Mouse (Mus musculus): ENCODE measurements at regions not wholly inside any gene's neighbourhood (a gene's known extent, or its start where the extent isn't known, plus 50 kb on each side); places are given as distances from the start of the nearest gene placed in this dataset.

- DNase-seq: no peak
- Histone ChIP-seq H3K4me1 (replicated peaks) (no peaks in the 10 kb centered on the region), H3K27ac (no peak overlapping the region), H3K4me2 (no peak overlapping the region), H3K27me3 (no peaks in the 10 kb centered on the region), H3K9me3 (replicated peaks) (no peaks in the 10 kb centered on the region), H3K9ac (no peak overlapping the region), H3K36me3 (no peaks in the 10 kb centered on the region), H3K4me3 (replicated peaks) (no peak overlapping the region)
- WGBS (ENCODE audit: insufficient replicate concordance): 45% methylated on average over 5 of the region's 5 CpGs
- no peak for ATAC-seq (ENCODE audit: low read depth)
These were observed 151.2 kb upstream of the Xylt1 start for GRCm38 (mm10) chr7:117229619-117230018.

- 67% methylated on average over 9 of the region's 9 CpGs for WGBS (ENCODE audit: insufficient replicate concordance)
- DNase-seq (no peak), ATAC-seq (ENCODE audit: low read depth) (no peak)
- no peaks in the 10 kb centered on the region for H3K27me3 ChIP-seq
- no peak overlapping the region for H3K27ac ChIP-seq
- no peak overlapping the region for H3K9ac ChIP-seq
- no peak overlapping the region for H3K4me2 ChIP-seq
- H3K4me1 ChIP-seq (replicated peaks): no peaks in the 10 kb centered on the region
- no peaks in the 10 kb centered on the region for H3K9me3 ChIP-seq (replicated peaks)
- no peaks in the 10 kb centered on the region for H3K36me3 ChIP-seq
- no peak overlapping the region for H3K4me3 ChIP-seq (replicated peaks)
These were observed 124.0 kb upstream of the Xylt1 start for GRCm38 (mm10) chr7:117256819-117257218.

- no peak overlapping the region for H3K4me2 ChIP-seq
- H3K4me3 ChIP-seq (replicated peaks): no peak overlapping the region
- DNase-seq: no peak
- H3K9me3 ChIP-seq (replicated peaks): no peaks in the 10 kb centered on the region
- WGBS (ENCODE audit: insufficient replicate concordance): 62% methylated on average over 5 of the region's 5 CpGs
- H3K9ac ChIP-seq: no peak overlapping the region
- H3K36me3 ChIP-seq: no peaks in the 10 kb centered on the region
- H3K27ac ChIP-seq: no peak overlapping the region
- no peaks in the 10 kb centered on the region for H3K4me1 ChIP-seq (replicated peaks)
- no peaks in the 10 kb centered on the region for H3K27me3 ChIP-seq
- no peak for ATAC-seq (ENCODE audit: low read depth)
These were observed 122.2 kb upstream of the Xylt1 start for GRCm38 (mm10) chr7:117258557-117258956.

- H3K27ac ChIP-seq: no peak overlapping the region
- H3K9me3 ChIP-seq (replicated peaks): no peaks in the 10 kb centered on the region
- no peak overlapping the region for H3K4me3 ChIP-seq (replicated peaks)
- no peaks in the 10 kb centered on the region for H3K27me3 ChIP-seq
- H3K36me3 ChIP-seq: no peaks in the 10 kb centered on the region
- no peak overlapping the region for H3K9ac ChIP-seq
- no peaks in the 10 kb centered on the region for H3K4me1 ChIP-seq (replicated peaks)
- 64% methylated on average over 5 of the region's 5 CpGs for WGBS (ENCODE audit: insufficient replicate concordance)
- ATAC-seq (ENCODE audit: low read depth): no peak
- no peak overlapping the region for H3K4me2 ChIP-seq
- DNase-seq: no peak
These were observed 121.6 kb upstream of the Xylt1 start for GRCm38 (mm10) chr7:117259151-117259550.

DNA sequence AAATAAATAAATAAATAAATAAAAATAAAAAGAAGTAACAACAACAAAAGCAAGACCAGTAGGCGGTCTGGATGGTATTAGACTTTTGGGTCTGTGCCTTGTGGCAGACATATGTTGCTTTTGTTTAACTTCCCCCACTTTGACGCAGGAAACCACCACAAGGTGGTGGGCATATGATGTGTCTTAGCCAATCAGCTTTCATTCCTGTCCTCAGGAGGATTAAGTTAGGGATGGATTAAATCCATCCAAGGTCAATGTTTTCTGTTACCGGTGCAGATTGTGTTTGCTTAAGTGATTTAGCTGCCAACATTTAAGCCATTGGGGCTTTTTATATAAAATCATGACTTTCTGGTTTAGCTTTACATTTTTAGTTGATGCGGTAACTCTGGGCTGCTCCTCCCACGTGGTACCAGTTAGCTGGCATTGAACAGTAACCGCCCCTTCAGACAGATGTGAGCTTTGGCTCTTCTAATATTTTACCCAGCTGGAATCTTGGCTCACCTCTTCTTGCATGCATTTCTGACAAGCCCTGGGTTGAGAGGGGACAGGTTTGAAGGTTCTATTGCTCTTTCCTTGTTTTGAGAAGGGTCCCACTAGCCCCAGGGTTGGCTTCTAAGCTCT lies 121.0 kb upstream of the Xylt1 start:
- 58% methylated on average over 6 of the region's 6 CpGs for WGBS (ENCODE audit: insufficient replicate concordance)
- Histone ChIP-seq H3K27me3 (no peaks in the 10 kb centered on the region), H3K9ac (no peak overlapping the region), H3K36me3 (no peaks in the 10 kb centered on the region), H3K4me2 (no peak overlapping the region), H3K27ac (no peak overlapping the region), H3K9me3 (replicated peaks) (no peaks in the 10 kb centered on the region), H3K4me1 (replicated peaks) (no peaks in the 10 kb centered on the region), H3K4me3 (replicated peaks) (no peak overlapping the region)
- no peak for DNase-seq
- no peak for ATAC-seq (ENCODE audit: low read depth)

GRCm38 (mm10) chr7:117260596-117260995 lies 120.2 kb upstream of the Xylt1 start:
- Histone ChIP-seq H3K4me3 (replicated peaks) (no peak overlapping the region), H3K27me3 (no peaks in the 10 kb centered on the region), H3K36me3 (no peaks in the 10 kb centered on the region), H3K4me2 (no peak overlapping the region), H3K4me1 (replicated peaks) (no peaks in the 10 kb centered on the region), H3K9me3 (replicated peaks) (no peaks in the 10 kb centered on the region), H3K9ac (no peak overlapping the region), H3K27ac (no peak overlapping the region)
- ATAC-seq (ENCODE audit: low read depth) (no peak), DNase-seq (no peak)
- WGBS (ENCODE audit: insufficient replicate concordance): 48% methylated on average over 3 of the region's 3 CpGs

- Histone ChIP-seq H3K4me1 (replicated peaks) (no peaks in the 10 kb centered on the region), H3K27me3 (no peaks in the 10 kb centered on the region), H3K9me3 (replicated peaks) (no peaks in the 10 kb centered on the region), H3K36me3 (no peaks in the 10 kb centered on the region), H3K4me3 (replicated peaks) (no peak overlapping the region), H3K4me2 (no peak overlapping the region), H3K9ac (no peak overlapping the region), H3K27ac (no peak overlapping the region)
- no peak for DNase-seq
- ATAC-seq (ENCODE audit: low read depth): no peak
- WGBS (ENCODE audit: insufficient replicate concordance): 82% methylated on average over 12 of the region's 12 CpGs
These were observed 117.7 kb upstream of the Xylt1 start for GRCm38 (mm10) chr7:117263126-117263525.

- Histone ChIP-seq H3K27me3 (no peaks in the 10 kb centered on the region), H3K4me2 (no peak overlapping the region), H3K4me1 (replicated peaks) (no peaks in the 10 kb centered on the region), H3K27ac (no peak overlapping the region), H3K36me3 (no peaks in the 10 kb centered on the region), H3K9ac (no peak overlapping the region), H3K4me3 (replicated peaks) (no peak overlapping the region), H3K9me3 (replicated peaks) (no peaks in the 10 kb centered on the region)
- ATAC-seq (ENCODE audit: low read depth) (no peak), DNase-seq (no peak)
- 72% methylated on average over 6 of the region's 6 CpGs for WGBS (ENCODE audit: insufficient replicate concordance)
These were observed 116.4 kb upstream of the Xylt1 start for GRCm38 (mm10) chr7:117264341-117264740.

- Histone ChIP-seq H3K9me3 (replicated peaks) (no peaks in the 10 kb centered on the region), H3K27me3 (no peaks in the 10 kb centered on the region), H3K4me2 (no peak overlapping the region), H3K4me1 (replicated peaks) (no peaks in the 10 kb centered on the region), H3K36me3 (no peaks in the 10 kb centered on the region), H3K4me3 (replicated peaks) (no peak overlapping the region), H3K9ac (no peak overlapping the region), H3K27ac (no peak overlapping the region)
- 68% methylated on average over 7 of the region's 7 CpGs for WGBS (ENCODE audit: insufficient replicate concordance)
- no peak for DNase-seq
- no peak for ATAC-seq (ENCODE audit: low read depth)
These were observed 112.7 kb upstream of the Xylt1 start for GRCm38 (mm10) chr7:117268096-117268495.

GRCm38 (mm10) chr7:117269263-117269897 lies 111.4 kb upstream of the Xylt1 start:
- ATAC-seq (ENCODE audit: low read depth) (no peak), DNase-seq (no peak)
- no peak overlapping the region for H3K27ac ChIP-seq
- no peaks in the 10 kb centered on the region for H3K9me3 ChIP-seq (replicated peaks)
- H3K27me3 ChIP-seq: no peaks in the 10 kb centered on the region
- no peaks in the 10 kb centered on the region for H3K4me1 ChIP-seq (replicated peaks)
- no peaks in the 10 kb centered on the region for H3K36me3 ChIP-seq
- no peak overlapping the region for H3K4me3 ChIP-seq (replicated peaks)
- no peak overlapping the region for H3K4me2 ChIP-seq
- WGBS (ENCODE audit: insufficient replicate concordance): 63% methylated on average over 10 of the region's 10 CpGs
- no peak overlapping the region for H3K9ac ChIP-seq

DNA sequence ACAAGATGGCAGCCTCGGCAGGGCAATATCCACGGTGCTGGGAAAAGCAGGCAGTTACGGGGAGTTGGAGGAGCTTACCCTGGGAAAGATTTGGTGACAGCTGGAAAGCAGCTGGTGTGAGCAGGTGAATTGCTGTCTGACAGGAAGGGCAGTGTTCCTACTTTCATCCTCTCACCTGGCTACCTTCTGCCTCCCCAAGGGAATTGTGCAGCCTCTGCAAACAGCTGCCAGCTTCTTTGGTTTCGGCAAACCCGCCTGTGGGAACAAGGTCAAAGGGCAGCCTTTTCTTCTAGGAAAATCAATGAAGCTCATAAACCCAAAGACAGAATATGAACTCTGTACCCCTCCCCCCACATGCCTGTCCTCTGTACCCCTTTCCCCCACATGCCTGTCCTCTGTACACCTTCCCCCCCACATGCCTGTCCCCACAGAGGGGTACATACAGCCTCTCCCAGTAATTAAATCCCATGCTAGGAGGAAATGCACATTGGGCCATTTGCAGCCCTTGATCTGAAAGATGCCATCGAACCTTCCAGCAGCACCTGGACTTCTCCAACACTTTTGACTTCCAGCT lies 102.3 kb upstream of the Xylt1 start:
- H3K27ac ChIP-seq: no peak overlapping the region
- ATAC-seq (ENCODE audit: low read depth) (no peak), DNase-seq (no peak)
- H3K4me3 ChIP-seq (replicated peaks): no peak overlapping the region
- no peaks in the 10 kb centered on the region for H3K4me1 ChIP-seq (replicated peaks)
- no peak overlapping the region for H3K4me2 ChIP-seq
- H3K9ac ChIP-seq: no peak overlapping the region
- 0 out of 2 replicates have a peak, but pooled peaks cover 8% of the 10 kb centered on the region for H3K27me3 ChIP-seq
- WGBS (ENCODE audit: insufficient replicate concordance): 55% methylated on average over 6 of the region's 6 CpGs
- no peaks in the 10 kb centered on the region for H3K36me3 ChIP-seq
- H3K9me3 ChIP-seq (replicated peaks): 0 out of 2 replicates have a peak, but pooled peaks cover 3% of the 10 kb centered on the region

- no peaks in the 10 kb centered on the region for H3K36me3 ChIP-seq
- ATAC-seq (ENCODE audit: low read depth) (no peak), DNase-seq (no peak)
- H3K4me3 ChIP-seq (replicated peaks): no peak overlapping the region
- H3K4me1 ChIP-seq (replicated peaks): no peaks in the 10 kb centered on the region
- H3K4me2 ChIP-seq: no peak overlapping the region
- WGBS (ENCODE audit: insufficient replicate concordance): 60% methylated on average over 1 of the region's 1 CpGs
- 0 out of 2 replicates have a peak, but pooled peaks cover 8% of the 10 kb centered on the region for H3K27me3 ChIP-seq
- no peak overlapping the region for H3K27ac ChIP-seq
- H3K9ac ChIP-seq: no peak overlapping the region
- H3K9me3 ChIP-seq (replicated peaks): 0 out of 2 replicates have a peak, but pooled peaks cover 3% of the 10 kb centered on the region
These were observed 98.6 kb upstream of the Xylt1 start for GRCm38 (mm10) chr7:117282194-117282593.

All from liver, embryonic 13.5 days (tissue).